Mouse (Mus musculus) liver, embryonic 12.5 days (tissue): ENCODE results near the gene Adcy4. TPM values are rescaled to one million over a fixed set of nuclear protein-coding genes. Genes with fewer than 3 reads are reported as not detected.
"Not testable (repeated sequence)": the region's sequence is repeated elsewhere in the genome, so short reads cannot be mapped to it uniquely, and the experiment has no call there.

Experiments used
- ATAC-seq: fragments of 200-750 bp; cut with Nextera tagmentation; 2 replicates; pipeline ENCODE4 v1.8.0; 2017; ENCODE audit warnings: moderate number of reproducible peaks, mild to moderate bottlenecking, moderate library complexity
- H3K27ac ChIP-seq: fragments of 300-500 bp; sonication (generic); 2 replicates; pipeline ENCODE4 v1.5.1; 2016; ENCODE audit warnings: mild to moderate bottlenecking
- H3K27me3 ChIP-seq: fragments of 300-500 bp; sonication (generic); replicated peaks from 2 replicates; pipeline ENCODE4 v1.6.1; 2016; ENCODE audit warnings: mild to moderate bottlenecking, moderate library complexity
- H3K36me3 ChIP-seq: fragments of 300-500 bp; sonication (generic); 2 replicates; pipeline ENCODE4 v1.6.1; 2016; ENCODE audit warnings: mild to moderate bottlenecking, moderate library complexity
- H3K4me1 ChIP-seq: fragments of 300-500 bp; sonication (generic); 2 replicates; pipeline ENCODE4 v1.6.1; 2016
- H3K4me2 ChIP-seq: fragments of 300-500 bp; sonication (generic); 2 replicates; pipeline ENCODE4 v1.6.1; 2016; ENCODE audit warnings: mild to moderate bottlenecking, moderate library complexity
- H3K4me3 ChIP-seq: fragments of 300-500 bp; sonication (generic); 2 replicates; pipeline ENCODE4 v1.5.1; 2016; ENCODE audit warnings: mild to moderate bottlenecking, moderate library complexity
- H3K9ac ChIP-seq: fragments of 300-500 bp; sonication (generic); 2 replicates; pipeline ENCODE4 v1.6.1; 2016; ENCODE audit warnings: mild to moderate bottlenecking, moderate library complexity
- H3K9me3 ChIP-seq: fragments of 300-500 bp; sonication (generic); replicated peaks from 2 replicates; pipeline ENCODE4 v1.6.1; 2016; ENCODE audit warnings: mild to moderate bottlenecking, moderate library complexity
- WGBS: fragments of 180-500 bp; shearing (Covaris S2); methylation state at CpG from one replicate; pipeline ENCODE4 v1.1.7; 2016; ENCODE audit not compliant: insufficient replicate concordance; 5-methylcytosine and 5-hydroxymethylcytosine counted together
- polyA plus RNA-seq: library from polyadenylated mRNA; unstranded; fragments of >200 nt; fragmentation: Nextera tagmentation; extraction: Ambion mirVana; gene quantifications from 2 replicates; pipeline ENCODE4 v1.2.1, GENCODE M21; 2016

The Adcy4 gene
- polyA plus RNA-seq, 1 experiment from 2014 or later = 3.6 TPM

DNA sequence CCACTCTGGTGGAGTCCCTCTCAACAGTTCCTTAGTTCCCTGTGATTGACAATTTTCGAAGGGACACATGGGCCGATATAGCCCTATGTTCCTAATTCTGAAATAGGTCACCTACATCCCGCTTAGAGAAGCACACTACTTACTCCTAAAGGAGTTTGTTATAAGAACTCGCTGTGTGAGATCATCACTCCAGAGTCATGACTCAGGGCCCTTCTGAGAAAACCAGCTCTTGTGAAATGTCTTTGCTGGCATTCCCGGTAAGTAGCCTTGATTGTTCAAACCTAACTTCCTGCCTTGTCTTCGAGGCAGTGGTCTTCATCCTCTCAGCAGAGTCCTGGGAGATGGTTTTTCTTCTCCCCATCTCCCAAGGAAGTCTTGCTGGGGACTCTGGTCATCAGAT, 15.3 kb downstream of the Adcy4 start:
- peak overlapping the region; percentile 79 for H3K4me2 ChIP-seq
- 72% methylated on average over 6 of the region's 6 CpGs for WGBS
- peaks cover 57% of the 10 kb centered on the region for H3K4me1 ChIP-seq
- H3K9ac ChIP-seq = no peak overlapping the region
- ATAC-seq = no peak
- no peaks in the 10 kb centered on the region for H3K9me3 ChIP-seq
- H3K27me3 ChIP-seq = peaks cover 67% of the 10 kb centered on the region
- no peak overlapping the region for H3K4me3 ChIP-seq
- no peaks in the 10 kb centered on the region for H3K36me3 ChIP-seq
- H3K27ac ChIP-seq = no peak overlapping the region

DNA sequence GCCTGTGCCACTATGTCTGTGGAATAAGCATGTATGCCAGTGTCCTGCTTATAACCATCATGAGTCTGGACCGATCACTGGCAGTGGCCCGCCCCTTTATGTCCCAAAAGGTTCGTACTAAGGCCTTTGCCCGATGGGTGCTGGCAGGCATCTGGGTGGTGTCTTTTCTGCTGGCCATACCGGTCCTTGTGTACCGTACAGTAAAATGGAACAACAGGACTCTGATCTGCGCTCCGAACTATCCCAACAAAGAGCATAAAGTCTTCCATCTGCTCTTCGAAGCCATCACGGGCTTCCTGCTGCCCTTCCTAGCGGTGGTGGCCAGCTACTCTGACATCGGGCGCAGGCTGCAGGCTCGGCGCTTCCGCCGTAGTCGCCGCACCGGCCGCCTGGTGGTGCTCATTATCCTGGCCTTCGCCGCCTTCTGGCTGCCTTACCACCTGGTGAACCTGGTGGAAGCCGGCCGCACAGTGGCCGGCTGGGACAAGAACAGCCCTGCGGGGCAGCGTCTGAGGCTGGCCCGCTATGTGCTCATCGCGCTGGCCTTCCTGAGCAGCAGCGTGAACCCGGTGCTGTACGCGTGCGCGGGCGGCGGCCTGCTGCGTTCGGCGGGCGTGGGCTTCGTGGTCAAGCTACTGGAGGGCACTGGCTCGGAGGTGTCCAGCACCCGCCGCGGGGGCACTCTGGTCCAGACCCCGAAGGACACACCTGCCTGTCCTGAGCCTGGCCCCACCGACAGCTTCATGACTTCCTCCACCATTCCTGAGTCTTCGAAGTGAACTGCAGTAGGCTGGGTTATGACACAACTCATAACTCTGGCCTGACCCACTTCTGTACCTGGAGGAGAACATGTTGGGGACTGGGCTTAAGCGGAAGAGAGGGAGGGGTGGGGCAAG, 16.1 kb downstream of the Adcy4 start:
- peak overlapping the region; percentile 49 for H3K9ac ChIP-seq
- H3K27ac ChIP-seq = no peak overlapping the region
- peak; percentile 25 for ATAC-seq

DNA sequence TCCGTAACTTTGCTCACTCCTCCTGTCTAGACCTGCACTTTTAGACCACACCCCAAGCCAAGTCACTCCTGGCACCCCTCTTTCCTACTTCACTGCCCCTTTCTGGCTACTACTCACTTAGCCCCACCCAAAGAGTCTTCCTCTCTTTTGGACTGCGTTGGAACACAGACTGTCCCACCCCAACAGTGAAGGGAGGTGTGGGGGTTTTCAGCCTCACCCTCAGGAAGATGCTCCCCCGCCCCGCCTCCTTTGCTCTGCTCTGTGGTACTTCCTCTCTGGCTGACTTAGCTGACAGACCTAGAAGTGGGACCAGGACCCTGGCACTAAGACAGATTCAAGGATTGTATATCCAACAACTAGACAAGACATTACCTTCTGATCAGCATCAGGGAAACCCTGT, 18.2 kb downstream of the Adcy4 start, which contains the start of gene Ltb4r1:
Ltb4r1 (plus strand) TSS at position 267 of the 400 bp plus-strand sequence.
- 23% methylated on average over 4 of the region's 4 CpGs for WGBS
- H3K36me3 ChIP-seq = no peaks in the 10 kb centered on the region
- ATAC-seq = no peak
- H3K4me3 ChIP-seq = no peak within 1 kb of the TSS
- H3K9me3 ChIP-seq = no peaks in the 10 kb centered on the region
- peaks cover 75% of the 10 kb centered on the region for H3K4me1 ChIP-seq
- H3K4me2 ChIP-seq = no peak within 1 kb of the TSS
- no peak within 1 kb of the TSS for H3K9ac ChIP-seq
- peak within 1 kb of the TSS; percentile 22; the same call in 1 of the 2 replicates for H3K27ac ChIP-seq
- H3K27me3 ChIP-seq = peaks cover 79% of the 10 kb centered on the region

More for the DNA sequence above, 16.1 kb downstream of the Adcy4 start:
- 11% methylated on average over 52 of the region's 52 CpGs for WGBS
- no peaks in the 10 kb centered on the region for H3K9me3 ChIP-seq
- peaks cover 64% of the 10 kb centered on the region for H3K4me1 ChIP-seq
- peak overlapping the region; percentile 44 for H3K4me3 ChIP-seq
- H3K4me2 ChIP-seq = peak overlapping the region; percentile 79
- no peaks in the 10 kb centered on the region for H3K36me3 ChIP-seq
- H3K27me3 ChIP-seq = peaks cover 69% of the 10 kb centered on the region

DNA sequence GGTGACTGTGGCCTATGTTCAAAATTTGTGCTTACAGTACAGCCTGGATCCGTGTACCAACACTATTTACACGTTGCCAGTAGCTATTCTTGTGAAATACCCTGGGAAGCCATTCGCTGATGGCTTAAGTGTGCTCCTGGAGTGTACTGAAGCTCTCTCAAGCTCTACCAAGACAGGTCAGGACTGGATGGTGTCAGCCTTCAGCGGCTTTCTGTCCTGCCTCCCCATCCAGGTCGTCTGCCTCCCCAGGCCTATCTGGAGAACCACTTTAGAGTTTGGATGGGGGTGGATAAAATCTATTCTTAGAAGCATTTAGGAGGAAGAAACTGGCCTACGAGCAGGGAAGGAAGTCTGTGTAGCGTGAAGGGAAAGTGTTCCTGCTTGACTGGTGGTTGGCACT, 20.7 kb downstream of the Adcy4 start:
- no peak for ATAC-seq
- peak overlapping the region; percentile 91 for H3K4me2 ChIP-seq
- peaks cover 62% of the 10 kb centered on the region for H3K4me1 ChIP-seq
- peak overlapping the region; percentile 6; the same call in 1 of the 2 replicates for H3K27ac ChIP-seq
- no peaks in the 10 kb centered on the region for H3K36me3 ChIP-seq
- 32% methylated on average over 7 of the region's 7 CpGs for WGBS
- peaks cover 71% of the 10 kb centered on the region for H3K27me3 ChIP-seq
- H3K4me3 ChIP-seq = no peak overlapping the region; the same call in 1 of the 2 replicates
- H3K9me3 ChIP-seq = no peaks in the 10 kb centered on the region
- H3K9ac ChIP-seq = no peak overlapping the region; the same call in 1 of the 2 replicates

DNA sequence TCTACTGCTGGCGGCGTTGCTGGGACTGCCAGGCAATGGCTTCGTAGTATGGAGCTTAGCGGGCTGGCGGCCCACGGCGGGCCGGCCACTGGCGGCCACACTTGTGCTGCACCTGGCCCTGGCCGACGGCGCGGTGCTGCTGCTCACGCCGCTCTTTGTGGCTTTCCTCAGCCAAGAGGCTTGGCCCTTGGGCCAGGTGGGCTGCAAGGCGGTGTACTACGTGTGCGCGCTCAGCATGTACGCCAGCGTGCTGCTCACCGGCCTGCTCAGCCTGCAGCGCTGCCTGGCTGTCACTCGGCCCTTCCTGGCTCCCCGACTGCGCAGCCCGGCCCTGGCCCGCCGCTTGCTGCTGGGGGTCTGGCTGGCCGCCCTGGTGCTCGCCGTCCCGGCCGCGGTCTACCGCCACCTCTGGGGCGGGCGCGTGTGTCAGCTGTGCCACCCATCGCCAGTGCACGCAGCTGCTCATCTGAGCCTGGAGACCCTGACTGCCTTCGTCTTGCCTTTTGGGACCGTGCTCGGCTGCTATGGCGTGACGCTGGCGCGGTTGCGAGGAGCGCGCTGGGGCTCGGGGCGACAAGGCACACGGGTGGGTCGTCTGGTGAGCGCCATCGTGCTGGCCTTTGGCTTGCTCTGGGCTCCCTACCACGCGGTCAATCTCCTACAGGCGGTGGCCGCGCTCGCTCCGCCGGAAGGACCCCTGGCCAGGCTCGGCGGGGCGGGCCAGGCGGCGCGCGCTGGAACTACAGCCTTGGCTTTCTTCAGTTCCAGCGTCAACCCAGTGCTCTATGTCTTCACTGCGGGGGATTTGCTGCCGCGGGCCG, 21.7 kb downstream of the Adcy4 start:
- Histone ChIP-seq H3K9me3 (no peaks in the 10 kb centered on the region), H3K4me2 (peak overlapping the region; percentile 91), H3K27me3 (peaks cover 62% of the 10 kb centered on the region), H3K4me3 (peak overlapping the region; percentile 59), H3K36me3 (no peaks in the 10 kb centered on the region), H3K9ac (peak overlapping the region; percentile 74), H3K27ac (peak overlapping the region; percentile 25), H3K4me1 (peaks cover 62% of the 10 kb centered on the region)
- ATAC-seq = peak; percentile 34; the same call in 1 of the 2 replicates
- 2% methylated on average over 77 of the region's 77 CpGs for WGBS

DNA sequence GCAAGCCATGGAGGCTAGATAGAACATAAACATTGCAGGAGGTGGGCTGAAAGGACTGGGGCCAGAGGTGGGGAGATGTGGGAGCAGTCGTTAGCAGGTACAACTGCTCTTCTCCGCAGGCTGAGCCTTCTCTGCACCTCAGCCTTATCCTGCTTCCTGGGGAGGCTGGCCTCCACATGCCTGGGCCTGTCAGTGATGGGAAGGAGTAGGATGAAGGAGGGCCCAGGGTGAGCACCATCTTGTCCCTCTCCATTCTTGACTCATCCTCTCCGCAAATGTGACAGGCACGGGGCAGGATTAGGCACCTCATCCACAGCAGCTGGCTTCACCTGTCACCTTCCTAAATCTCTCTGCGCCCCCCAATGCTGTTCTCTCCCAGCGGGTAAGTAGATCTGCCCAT, 22.7 kb downstream of the Adcy4 start, which contains the start of gene Ltb4r2:
Ltb4r2 (plus strand) TSS at position 266 of the 400 bp plus-strand sequence.
- Histone ChIP-seq H3K27ac (peak within 1 kb of the TSS; percentile 25; the same call in 1 of the 2 replicates), H3K36me3 (peaks cover 7% of the 10 kb centered on the region), H3K4me3 (peak within 1 kb of the TSS; percentile 59), H3K4me1 (peaks cover 67% of the 10 kb centered on the region), H3K27me3 (peaks cover 54% of the 10 kb centered on the region), H3K9ac (peak within 1 kb of the TSS; percentile 74), H3K4me2 (peak within 1 kb of the TSS; percentile 91), H3K9me3 (no peaks in the 10 kb centered on the region)
- no peak for ATAC-seq
- WGBS = 72% methylated on average over 6 of the region's 6 CpGs

DNA sequence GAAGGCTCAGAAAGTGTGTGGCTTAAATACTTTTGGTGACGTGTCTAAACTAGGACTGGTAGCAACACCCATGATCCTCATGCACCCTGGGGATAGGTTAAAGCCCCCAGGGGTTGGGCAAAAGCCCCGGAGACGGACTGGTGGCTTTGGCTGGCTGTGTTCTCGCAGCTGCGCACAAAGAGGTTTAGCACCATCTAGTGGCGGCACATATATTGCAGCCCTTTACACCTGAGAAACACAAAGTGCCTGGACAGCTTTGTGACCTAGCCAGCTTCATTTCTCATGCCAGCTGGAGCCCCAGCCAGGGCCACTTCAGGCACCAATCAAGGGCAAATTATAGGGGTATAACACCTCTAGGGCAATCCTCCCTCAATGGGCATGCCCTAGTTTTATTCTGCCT, 23.7 kb downstream of the Adcy4 start:
- ATAC-seq, H3K27ac ChIP-seq, H3K4me3 ChIP-seq, H3K9me3 ChIP-seq, H3K9ac ChIP-seq: not testable (repeated sequence)
- peaks cover 44% of the 10 kb centered on the region for H3K27me3 ChIP-seq
- 0% methylated on average over 6 of the region's 6 CpGs for WGBS
- peaks cover 17% of the 10 kb centered on the region for H3K36me3 ChIP-seq
- peak overlapping the region; percentile 47 for H3K4me2 ChIP-seq
- H3K4me1 ChIP-seq = peaks cover 57% of the 10 kb centered on the region

DNA sequence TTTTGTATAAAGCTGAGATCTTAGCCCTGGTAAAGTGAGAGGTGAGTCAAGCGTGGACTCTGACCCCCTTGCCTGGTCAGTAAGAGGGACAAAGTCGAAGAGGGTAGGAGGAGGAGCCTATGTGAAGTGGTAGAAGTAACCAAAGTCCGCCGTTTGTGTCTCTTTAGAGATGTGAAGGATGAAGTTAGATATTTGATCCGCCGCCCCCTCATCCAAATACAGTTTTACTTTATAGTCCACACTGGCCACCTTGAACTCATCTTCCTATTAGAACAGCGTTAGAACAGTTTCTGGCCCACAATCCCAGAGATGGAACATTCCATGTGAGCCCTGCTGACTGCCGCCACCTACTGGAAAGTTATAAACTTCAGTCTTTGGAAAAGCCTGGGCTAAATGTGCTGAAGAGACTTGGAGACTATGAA, 25.5 kb downstream of the Adcy4 start, which contains the start of gene Cideb:
Cideb (minus strand) TSS at position 96 of the 422 bp plus-strand sequence.
- H3K27me3 ChIP-seq = peaks cover 27% of the 10 kb centered on the region
- no peaks in the 10 kb centered on the region for H3K9me3 ChIP-seq
- 11% methylated on average over 8 of the region's 8 CpGs for WGBS
- peak within 1 kb of the TSS; percentile 29 for H3K4me3 ChIP-seq
- peaks cover 45% of the 10 kb centered on the region for H3K4me1 ChIP-seq
- peak within 1 kb of the TSS; percentile 66 for H3K27ac ChIP-seq
- no peak within 1 kb of the TSS; the same call in none of the 2 replicates for H3K9ac ChIP-seq
- peak within 1 kb of the TSS; percentile 50 for H3K4me2 ChIP-seq
- ATAC-seq = peak; percentile 21
- H3K36me3 ChIP-seq = peaks cover 35% of the 10 kb centered on the region

DNA sequence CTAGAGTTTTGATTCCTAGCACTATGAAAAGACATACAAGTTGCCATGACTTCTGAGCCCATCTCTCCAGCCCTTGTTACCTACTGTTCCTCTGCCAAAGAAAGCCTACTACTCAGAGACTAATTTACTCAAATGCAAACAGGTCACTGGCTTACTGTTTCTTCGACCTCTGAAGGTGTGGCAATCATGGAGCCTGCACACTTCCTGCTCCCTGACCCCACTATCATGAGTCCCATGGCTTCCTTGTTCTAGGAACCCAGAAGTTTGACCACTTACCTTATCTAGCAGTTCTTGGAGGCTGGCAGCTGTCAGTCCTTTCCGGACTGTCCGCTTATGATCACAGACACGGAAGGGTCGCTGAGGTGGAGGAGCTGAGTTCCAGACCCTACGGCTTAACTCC, 26.3 kb downstream of the Adcy4 start:
- Histone ChIP-seq H3K4me1 (peaks cover 37% of the 10 kb centered on the region), H3K9ac (no peak overlapping the region; the same call in 1 of the 2 replicates), H3K27ac (peak overlapping the region; percentile 66; the same call in 1 of the 2 replicates), H3K4me2 (peak overlapping the region; percentile 50), H3K27me3 (peaks cover 19% of the 10 kb centered on the region), H3K36me3 (peaks cover 43% of the 10 kb centered on the region), H3K4me3 (peak overlapping the region; percentile 29), H3K9me3 (no peaks in the 10 kb centered on the region)
- 21% methylated on average over 6 of the region's 6 CpGs for WGBS
- ATAC-seq = peak; percentile 18; the same call in 1 of the 2 replicates

DNA sequence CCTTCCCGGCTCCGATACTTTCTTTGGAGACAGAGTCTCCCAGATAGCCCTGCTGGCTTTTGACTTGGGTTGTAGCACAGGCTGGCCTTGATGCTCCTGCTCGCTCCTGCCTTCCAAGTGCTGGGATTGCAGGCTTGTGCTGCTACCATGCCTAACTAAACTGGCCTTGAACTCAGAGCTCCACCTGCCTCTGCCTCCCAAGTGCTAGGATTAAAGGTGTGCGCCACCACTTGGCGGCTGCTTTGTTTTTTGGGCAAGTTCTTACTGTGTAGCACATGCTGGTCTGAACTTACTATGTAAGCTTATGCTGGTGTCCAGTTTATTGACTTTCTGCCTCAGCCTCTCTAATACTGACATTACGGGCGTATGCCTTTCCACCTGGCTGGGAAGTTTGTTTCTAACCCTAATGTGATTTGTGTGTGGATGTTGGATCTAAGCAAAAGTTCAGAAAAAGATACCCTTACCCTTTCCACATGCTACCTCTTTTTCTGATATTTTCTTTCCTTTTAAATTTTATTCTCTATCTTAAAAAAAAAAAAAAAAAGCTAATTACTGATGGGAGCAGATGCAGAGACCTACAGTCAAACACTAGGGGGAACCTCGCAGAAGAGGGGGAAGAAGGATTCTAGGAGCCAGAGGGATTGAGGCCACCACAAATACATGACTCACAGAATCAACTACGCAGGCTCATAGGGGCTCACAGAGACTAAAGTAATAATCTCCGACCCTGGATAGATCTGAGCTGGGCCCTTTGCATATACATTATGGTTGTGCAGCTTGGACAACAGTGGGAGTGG, 36.6 kb downstream of the Adcy4 start:
- ATAC-seq = no peak
- WGBS = 77% methylated on average over 10 of the region's 10 CpGs
- peak overlapping the region; percentile 92 for H3K4me3 ChIP-seq
- H3K27ac ChIP-seq = no peak overlapping the region; the same call in 1 of the 2 replicates
- no peaks in the 10 kb centered on the region for H3K9me3 ChIP-seq
- peak overlapping the region; percentile 97 for H3K4me2 ChIP-seq
- H3K9ac ChIP-seq = peak overlapping the region; percentile 89
- H3K4me1 ChIP-seq = peaks cover 38% of the 10 kb centered on the region
- H3K36me3 ChIP-seq = peaks cover 61% of the 10 kb centered on the region
- H3K27me3 ChIP-seq = no peaks in the 10 kb centered on the region

DNA sequence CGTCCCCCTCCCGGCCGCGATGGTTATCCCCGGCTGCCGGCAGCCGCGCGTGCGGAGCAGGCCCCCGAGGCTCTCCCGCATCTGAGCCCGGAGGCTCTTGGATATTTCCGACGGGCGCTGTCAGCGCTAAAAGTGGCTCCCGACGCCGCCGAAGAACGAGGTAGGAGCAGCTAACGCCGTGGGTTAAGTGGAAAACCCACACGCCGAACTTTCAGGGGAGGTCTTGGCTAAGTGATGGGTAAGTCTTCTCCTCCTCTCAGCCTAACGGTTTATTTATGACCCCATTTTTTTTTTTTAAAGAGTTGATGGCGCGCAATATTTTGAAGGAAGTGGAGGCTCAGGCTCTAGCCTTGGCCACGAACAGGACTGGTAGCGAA, 38.0 kb downstream of the Adcy4 start:
- WGBS = 2% methylated on average over 31 of the region's 31 CpGs
- peak overlapping the region; percentile 83 for H3K27ac ChIP-seq
- peak overlapping the region; percentile 89 for H3K9ac ChIP-seq
- peaks cover 38% of the 10 kb centered on the region for H3K4me1 ChIP-seq
- ATAC-seq = no peak
- peak overlapping the region; percentile 92 for H3K4me3 ChIP-seq
- H3K36me3 ChIP-seq = peaks cover 53% of the 10 kb centered on the region
- H3K9me3 ChIP-seq = no peaks in the 10 kb centered on the region
- peak overlapping the region; percentile 97 for H3K4me2 ChIP-seq
- no peaks in the 10 kb centered on the region for H3K27me3 ChIP-seq
